Mouse (Mus musculus): ENCODE data around the gene Smarcc1.

Smarcc1 gene

DNA sequence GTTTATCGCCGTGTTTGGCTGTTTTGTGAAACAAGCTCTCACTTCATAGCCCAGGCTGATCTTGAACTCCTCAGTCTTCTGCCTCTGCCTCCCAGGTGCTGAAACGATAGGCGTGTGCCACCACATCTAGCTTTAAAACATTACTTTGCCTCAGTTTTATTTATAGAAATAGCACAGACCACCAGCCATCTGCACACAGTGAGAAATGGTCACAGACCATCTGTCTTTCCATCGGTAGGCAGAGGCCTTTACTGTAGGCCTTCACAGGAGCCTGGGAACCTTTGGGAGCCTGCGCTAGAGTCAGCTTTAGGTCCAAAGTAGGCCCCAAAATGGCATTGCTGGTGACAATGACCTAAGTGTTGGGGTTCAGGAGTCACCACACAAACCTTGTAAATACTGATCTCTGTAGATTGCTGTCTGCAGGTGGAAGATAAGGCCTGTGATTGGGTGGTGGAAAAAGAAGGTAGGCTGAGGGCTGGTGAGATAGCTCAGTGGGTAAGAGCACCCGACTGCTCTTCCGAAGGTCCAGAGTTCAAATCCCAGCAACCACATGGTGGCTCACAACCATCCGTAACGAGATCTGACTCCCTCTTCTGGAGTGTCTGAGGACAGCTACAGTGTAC lies 166.7 kb downstream of the Smarcc1 start:
- DNase-seq (ENCODE audit: low read depth, low spot score): no peak

DNA sequence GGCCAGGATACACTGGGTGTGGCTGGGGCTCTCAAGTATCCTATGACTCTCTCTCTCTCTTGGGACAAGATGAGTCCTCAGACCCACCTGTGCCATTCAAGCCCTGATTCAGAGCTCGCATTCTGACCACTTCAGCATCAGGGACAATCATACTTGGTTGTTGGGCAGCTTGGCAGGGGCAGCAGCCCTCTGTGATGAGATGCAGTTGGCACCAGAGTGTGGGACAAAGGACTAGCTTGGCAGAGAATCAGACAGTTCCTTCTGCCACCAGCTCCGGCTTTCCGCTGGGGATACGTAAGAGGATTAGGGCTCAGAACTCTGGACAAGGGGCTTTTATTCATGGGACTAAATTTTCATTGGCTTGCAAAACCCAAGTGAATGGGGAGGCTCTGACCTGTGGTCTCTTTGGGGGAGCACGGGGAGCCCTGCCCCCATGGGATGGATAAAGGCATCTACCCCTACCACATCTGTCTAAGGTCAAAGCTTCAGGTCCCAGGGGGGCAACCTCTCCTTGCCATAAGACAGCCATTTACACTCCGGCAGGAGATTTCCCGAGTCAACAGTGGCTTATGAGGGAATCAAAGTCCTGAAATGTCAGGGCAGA lies 169.9 kb downstream of the Smarcc1 start:
- DNase-seq (ENCODE audit: low read depth, low spot score): no peak

Measured in retina, adult 2 months (tissue).